Mouse (Mus musculus): ENCODE results near the gene Camta1. TPM values are rescaled to one million over a fixed set of nuclear protein-coding genes. Genes with fewer than 3 reads are reported as not detected.
"Not testable (repeated sequence)": the region's sequence is repeated elsewhere in the genome, so short reads cannot be mapped to it uniquely, and the experiment has no call there.

Gene Camta1
- polyA plus RNA-seq, 1 experiment = 155 TPM

DNA sequence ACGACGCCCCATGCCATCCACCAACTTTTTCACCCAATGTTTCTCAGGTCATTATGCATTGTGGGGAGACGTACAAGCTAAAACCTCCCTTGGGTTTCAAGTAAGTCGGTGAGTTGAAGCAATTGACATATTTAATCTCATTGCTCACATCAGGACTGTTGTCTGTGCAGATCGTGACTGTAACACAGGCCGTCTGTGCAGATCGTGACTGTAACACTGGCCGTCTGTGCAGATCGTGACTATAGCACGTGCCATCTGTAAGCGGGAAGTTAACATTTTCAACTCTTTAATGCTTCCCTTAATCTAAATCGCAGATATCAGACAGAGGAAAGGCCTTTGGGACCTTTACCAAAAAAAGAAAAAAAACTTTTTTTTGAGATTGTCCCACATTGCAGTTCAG is 947.9 kb downstream of the Camta1 start:
- Histone ChIP-seq H3K27ac (ENCODE audit: insufficient read depth, low read length) (peak overlapping the region; percentile 80), H3K4me3 (replicated peaks; ENCODE audit: insufficient read depth, low read depth, low read length) (peak overlapping the region; percentile 78), H3K27me3 (ENCODE audit: control insufficient read depth, insufficient read depth, low read length) (no peaks in the 10 kb centered on the region), H3K4me1 (ENCODE audit: control insufficient read depth, insufficient read depth, low read length) (peaks cover 2% of the 10 kb centered on the region; the same call in 1 of the 2 replicates)
- no peak for DNase-seq
- TF ChIP-seq POLR2A (IDR thresholded peaks at IDR 0.05; ENCODE audit: borderline replicate concordance, insufficient read depth, low read length) = no peak
- 13% methylated on average over 12 of the region's 12 CpGs for WGBS

DNA sequence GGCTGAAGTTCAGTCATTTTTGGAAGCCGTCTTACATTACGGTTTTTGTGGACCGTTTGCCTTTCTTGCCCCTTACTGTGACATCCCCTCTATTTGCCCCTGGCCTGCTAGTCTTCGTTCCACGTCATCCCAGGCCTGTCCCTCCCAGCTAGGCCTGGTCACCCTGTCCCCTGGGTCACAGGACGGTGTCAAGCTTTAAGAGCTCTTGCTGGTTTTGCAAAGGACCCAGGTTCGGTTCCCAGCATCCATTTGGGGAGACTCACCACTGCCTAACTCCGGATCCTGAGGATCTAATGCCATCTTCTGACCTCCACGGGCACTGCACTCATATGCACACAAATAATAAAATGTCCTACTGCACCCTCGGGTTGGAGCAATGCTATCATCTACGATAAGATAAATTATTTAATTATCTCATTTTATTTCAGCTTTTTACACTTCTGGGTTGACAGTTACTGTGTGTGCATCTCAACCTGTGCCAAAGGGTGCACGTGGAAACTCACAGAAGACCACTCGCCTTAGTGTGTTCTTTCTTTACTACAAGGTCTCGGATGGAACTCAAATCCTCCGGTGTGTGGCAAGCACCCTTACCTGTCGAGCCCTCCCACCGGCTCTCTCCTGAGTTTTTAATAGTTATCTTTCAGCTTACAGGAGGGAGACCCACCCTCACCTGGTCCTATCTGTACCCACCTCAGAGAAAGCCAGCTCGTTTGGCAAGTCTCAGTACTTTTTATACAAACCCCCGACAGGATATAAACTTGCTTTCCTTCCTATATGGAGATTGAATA is 951.3 kb downstream of the Camta1 start:
- Histone ChIP-seq H3K27ac (ENCODE audit: insufficient read depth, low read length) (peak overlapping the region; percentile 46), H3K27me3 (ENCODE audit: control insufficient read depth, insufficient read depth, low read length) (no peaks in the 10 kb centered on the region), H3K4me3 (replicated peaks; ENCODE audit: insufficient read depth, low read depth, low read length) (peak overlapping the region; percentile 39), H3K4me1 (ENCODE audit: control insufficient read depth, insufficient read depth, low read length) (peaks cover 2% of the 10 kb centered on the region; the same call in 1 of the 2 replicates)
- 82% methylated on average over 19 of the region's 19 CpGs for WGBS
- no peak for TF ChIP-seq CTCF (IDR thresholded peaks at IDR 0.05; ENCODE audit: borderline replicate concordance, insufficient read depth, low read depth, low read length)
- TF ChIP-seq POLR2A (IDR thresholded peaks at IDR 0.05; ENCODE audit: borderline replicate concordance, insufficient read depth, low read length) = no peak
- no peak for DNase-seq

DNA sequence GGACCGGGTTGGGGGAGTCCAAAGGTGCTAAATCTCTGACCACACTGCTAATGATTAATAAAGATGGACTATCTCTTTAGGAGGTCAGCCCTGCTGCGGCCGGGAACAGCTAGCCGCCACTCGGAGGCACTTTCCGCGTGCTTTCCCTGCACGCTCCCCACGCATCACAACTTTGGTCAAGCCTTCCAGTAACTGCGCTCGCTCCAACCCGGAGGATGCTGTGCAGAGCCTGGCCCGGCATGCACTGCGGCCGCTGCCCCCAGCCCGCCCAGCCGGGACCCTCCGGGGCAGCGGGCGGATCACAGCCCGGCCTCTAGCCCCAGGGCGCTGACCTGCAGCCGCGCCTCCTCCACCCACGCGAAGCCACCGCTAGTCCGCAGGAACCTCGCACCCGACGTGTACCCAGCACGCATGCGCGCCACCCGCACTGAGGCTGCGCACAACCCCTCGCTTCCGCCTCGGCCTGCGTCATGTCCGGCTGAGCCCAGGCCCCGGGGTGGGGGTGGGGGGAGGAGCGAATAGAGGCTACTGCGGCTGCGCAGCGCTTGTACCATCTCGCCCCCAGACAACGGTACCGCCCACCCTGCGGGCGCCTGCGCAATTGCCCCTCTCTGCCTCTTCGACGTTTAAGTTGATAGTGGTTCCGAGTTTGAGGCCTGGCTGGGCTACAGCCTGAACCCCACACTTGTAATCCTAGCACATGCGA is 952.1 kb downstream of the Camta1 start:
- peak; percentile 99 to 100 for DNase-seq
- Histone ChIP-seq H3K4me3 (replicated peaks; ENCODE audit: insufficient read depth, low read depth, low read length) (peak overlapping the region; percentile 64), H3K4me1 (ENCODE audit: control insufficient read depth, insufficient read depth, low read length) (0 out of 2 replicates have a peak, but pooled peaks cover 2% of the 10 kb centered on the region), H3K27ac (ENCODE audit: insufficient read depth, low read length) (peak overlapping the region; percentile 69), H3K27me3 (ENCODE audit: control insufficient read depth, insufficient read depth, low read length) (no peaks in the 10 kb centered on the region)
- TF ChIP-seq CTCF (IDR thresholded peaks at IDR 0.05; ENCODE audit: borderline replicate concordance, insufficient read depth, low read depth, low read length) (no peak), POLR2A (IDR thresholded peaks at IDR 0.05; ENCODE audit: borderline replicate concordance, insufficient read depth, low read length) (peak; percentile 95)
- WGBS = under 1% methylated on average over 56 of the region's 56 CpGs

DNA sequence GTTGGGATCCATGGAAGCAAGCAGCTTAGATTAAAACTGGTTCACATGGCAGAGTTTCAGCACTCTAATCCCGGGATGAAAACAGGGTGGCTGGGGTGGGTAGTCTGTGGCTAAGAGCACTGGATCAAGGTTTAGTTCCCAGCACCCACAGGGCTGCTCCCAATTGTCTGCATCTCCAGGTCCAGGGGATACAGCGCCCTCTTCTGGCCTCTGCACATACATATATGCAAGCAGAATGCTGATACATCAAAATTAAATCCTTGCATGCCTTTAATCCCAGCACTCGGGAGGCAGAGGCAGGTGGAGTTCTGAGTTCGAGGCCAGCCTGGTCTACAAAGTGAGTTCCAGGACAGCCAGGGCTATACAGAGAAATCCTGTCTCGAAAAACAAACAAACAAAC is 953.2 kb downstream of the Camta1 start:
- H3K27ac ChIP-seq (ENCODE audit: insufficient read depth, low read length); H3K27me3 ChIP-seq (ENCODE audit: control insufficient read depth, insufficient read depth, low read length); H3K4me3 ChIP-seq (replicated peaks; ENCODE audit: insufficient read depth, low read depth, low read length); H3K4me1 ChIP-seq (ENCODE audit: control insufficient read depth, insufficient read depth, low read length); DNase-seq: not testable (repeated sequence)
- 81% methylated on average over 5 of the region's 5 CpGs for WGBS

- H3K27me3 ChIP-seq (ENCODE audit: control insufficient read depth, insufficient read depth, low read length) = no peaks in the 10 kb centered on the region
- WGBS = 88% methylated on average over 8 of the region's 8 CpGs
- 0 out of 2 replicates have a peak, but pooled peaks cover 2% of the 10 kb centered on the region for H3K4me1 ChIP-seq (ENCODE audit: control insufficient read depth, insufficient read depth, low read length)
- no peak for TF ChIP-seq CTCF (IDR thresholded peaks at IDR 0.05; ENCODE audit: borderline replicate concordance, insufficient read depth, low read depth, low read length)
- no peak for TF ChIP-seq POLR2A (IDR thresholded peaks at IDR 0.05; ENCODE audit: borderline replicate concordance, insufficient read depth, low read length)
- no peak overlapping the region for H3K4me3 ChIP-seq (replicated peaks; ENCODE audit: insufficient read depth, low read depth, low read length)
- H3K27ac ChIP-seq (ENCODE audit: insufficient read depth, low read length) = no peak overlapping the region
- DNase-seq = no peak
These were observed 954.6 kb downstream of the Camta1 start for GRCm38 (mm10) chr4:150907099-150907498.

GRCm38 (mm10) chr4:150903091-150903742 is 958.5 kb downstream of the Camta1 start:
- Histone ChIP-seq H3K27me3 (ENCODE audit: control insufficient read depth, insufficient read depth, low read length) (no peaks in the 10 kb centered on the region), H3K4me1 (ENCODE audit: control insufficient read depth, insufficient read depth, low read length) (no peaks in the 10 kb centered on the region), H3K4me3 (replicated peaks; ENCODE audit: insufficient read depth, low read depth, low read length) (no peak overlapping the region), H3K27ac (ENCODE audit: insufficient read depth, low read length) (no peak overlapping the region)
- TF ChIP-seq POLR2A (IDR thresholded peaks at IDR 0.05; ENCODE audit: borderline replicate concordance, insufficient read depth, low read length) (no peak), CTCF (IDR thresholded peaks at IDR 0.05; ENCODE audit: borderline replicate concordance, insufficient read depth, low read depth, low read length) (no peak)
- WGBS = 61% methylated on average over 14 of the region's 14 CpGs
- no peak for DNase-seq

DNA sequence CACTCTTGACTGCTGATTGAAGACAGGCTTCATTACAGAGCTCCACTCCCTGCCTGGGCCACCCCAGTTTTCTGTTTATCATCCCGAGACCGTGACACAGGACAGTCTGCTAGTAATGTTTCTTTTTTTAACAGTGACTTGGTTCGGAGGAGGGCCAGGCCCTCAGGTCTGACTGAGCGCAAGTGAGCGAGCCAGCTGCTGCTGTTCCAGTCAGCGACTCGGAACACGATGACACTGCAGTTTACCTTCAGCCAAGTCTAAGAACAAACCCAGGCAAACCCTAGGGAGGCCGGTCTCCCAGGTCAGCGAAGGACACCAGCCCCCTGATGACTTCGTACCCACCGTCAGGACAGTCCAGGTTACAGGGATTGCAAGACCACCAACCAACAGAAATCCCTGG is 959.6 kb downstream of the Camta1 start:
- Histone ChIP-seq H3K4me3 (replicated peaks; ENCODE audit: insufficient read depth, low read depth, low read length) (no peak overlapping the region), H3K4me1 (ENCODE audit: control insufficient read depth, insufficient read depth, low read length) (no peaks in the 10 kb centered on the region), H3K27me3 (ENCODE audit: control insufficient read depth, insufficient read depth, low read length) (no peaks in the 10 kb centered on the region), H3K27ac (ENCODE audit: insufficient read depth, low read length) (no peak overlapping the region)
- no peak for TF ChIP-seq CTCF (IDR thresholded peaks at IDR 0.05; ENCODE audit: borderline replicate concordance, insufficient read depth, low read depth, low read length)
- no peak for TF ChIP-seq POLR2A (IDR thresholded peaks at IDR 0.05; ENCODE audit: borderline replicate concordance, insufficient read depth, low read length)
- 87% methylated on average over 12 of the region's 12 CpGs for WGBS
- DNase-seq = no peak
